Mouse (Mus musculus): ENCODE data around the gene Ydjc. TPM values are rescaled to one million over a fixed set of nuclear protein-coding genes. Genes with fewer than 3 reads are reported as not detected.

Gene Ydjc
- polyA plus RNA-seq, 1 experiment, result 98.3 TPM

DNA sequence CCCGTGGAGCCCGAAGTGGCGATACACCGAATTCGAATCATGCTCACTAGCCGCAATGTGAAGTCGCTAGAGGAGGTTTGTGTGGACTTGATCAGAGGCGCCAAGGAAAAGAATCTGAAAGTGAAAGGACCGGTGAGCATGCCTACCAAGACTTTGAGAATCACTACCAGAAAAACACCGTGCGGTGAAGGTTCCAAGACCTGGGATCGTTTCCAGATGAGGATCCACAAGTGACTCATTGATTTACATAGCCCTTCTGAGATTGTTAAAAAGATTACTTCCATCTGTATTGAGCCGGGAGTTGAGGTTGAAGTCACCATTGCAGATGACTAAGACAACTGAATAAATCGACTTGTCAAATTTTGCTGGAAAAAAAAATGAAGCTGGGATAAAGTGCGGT is 7.1 kb upstream of the Ydjc start:
- TF ChIP-seq GATA1 (IDR thresholded peaks at IDR 0.05; ENCODE audit: low read length), result no peak

DNA sequence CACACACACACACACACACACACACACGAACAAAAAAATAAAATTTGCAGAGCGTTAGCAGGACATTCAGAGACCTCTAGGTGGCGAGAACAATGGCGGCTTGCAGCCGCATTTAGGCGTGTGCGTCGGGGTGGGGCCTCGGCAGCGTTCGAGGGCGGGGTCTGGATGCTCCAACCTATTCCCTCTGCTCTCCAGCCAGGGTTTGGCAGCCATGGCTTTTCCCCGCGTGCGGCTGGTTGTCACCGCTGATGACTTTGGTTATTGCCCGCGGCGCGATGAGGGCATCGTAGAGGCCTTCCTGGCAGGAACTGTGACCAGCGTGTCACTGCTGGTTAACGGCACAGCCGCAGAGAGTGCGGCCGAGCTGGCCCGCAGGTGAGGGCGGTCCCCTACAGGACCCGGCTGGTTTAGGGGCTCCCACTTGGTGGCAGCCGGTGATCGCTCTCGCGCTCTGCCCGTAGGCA is 2.4 kb downstream of the Ydjc start, which contains the start of gene Ccdc116:
TSS of gene Ccdc116 (minus strand) at position 458 of the 464 bp plus-strand sequence.
- no peak for TF ChIP-seq GATA1 (IDR thresholded peaks at IDR 0.05; ENCODE audit: low read length)

GRCm38 (mm10) chr16:17147391-17147929 is 3.0 kb downstream of the Ydjc start:
- no peak for TF ChIP-seq GATA1 (IDR thresholded peaks at IDR 0.05; ENCODE audit: low read length)

GRCm38 (mm10) chr16:17148084-17148483 is 3.7 kb downstream of the Ydjc start:
- no peak for TF ChIP-seq GATA1 (IDR thresholded peaks at IDR 0.05; ENCODE audit: low read length)

- no peak for TF ChIP-seq GATA1 (IDR thresholded peaks at IDR 0.05; ENCODE audit: low read length)
These were observed 6.3 kb downstream of the Ydjc start for GRCm38 (mm10) chr16:17150520-17151258.

- no peak for TF ChIP-seq GATA1 (IDR thresholded peaks at IDR 0.05; ENCODE audit: low read length)
These were observed 7.5 kb downstream of the Ydjc start for GRCm38 (mm10) chr16:17151874-17152273.

- no peak for TF ChIP-seq GATA1 (IDR thresholded peaks at IDR 0.05; ENCODE audit: low read length)
These were observed 9.9 kb downstream of the Ydjc start for GRCm38 (mm10) chr16:17154346-17154745.

- TF ChIP-seq GATA1 (IDR thresholded peaks at IDR 0.05; ENCODE audit: low read length), result no peak
These were observed 22.8 kb downstream of the Ydjc start for GRCm38 (mm10) chr16:17167179-17167578.

DNA sequence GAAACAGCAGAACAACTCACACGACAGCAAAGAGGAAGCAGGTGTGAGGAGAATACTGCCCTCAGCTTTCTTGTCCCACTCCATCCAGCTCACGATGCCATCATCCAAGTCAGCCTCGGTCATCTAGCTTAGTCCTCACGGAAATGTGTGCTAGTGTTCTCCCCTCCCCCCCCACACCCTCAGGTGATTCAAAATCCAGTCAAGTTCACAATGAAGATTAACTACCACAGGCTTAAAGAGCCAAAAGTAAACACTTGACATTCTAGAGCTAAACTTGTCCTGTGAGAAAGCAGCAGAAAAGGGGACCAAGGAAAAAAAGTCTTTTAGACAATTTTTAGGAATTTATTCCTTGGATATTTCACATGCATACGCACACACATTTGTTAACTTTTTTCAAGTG is 23.6 kb downstream of the Ydjc start:
- no peak for TF ChIP-seq GATA1 (IDR thresholded peaks at IDR 0.05; ENCODE audit: low read length)

DNA sequence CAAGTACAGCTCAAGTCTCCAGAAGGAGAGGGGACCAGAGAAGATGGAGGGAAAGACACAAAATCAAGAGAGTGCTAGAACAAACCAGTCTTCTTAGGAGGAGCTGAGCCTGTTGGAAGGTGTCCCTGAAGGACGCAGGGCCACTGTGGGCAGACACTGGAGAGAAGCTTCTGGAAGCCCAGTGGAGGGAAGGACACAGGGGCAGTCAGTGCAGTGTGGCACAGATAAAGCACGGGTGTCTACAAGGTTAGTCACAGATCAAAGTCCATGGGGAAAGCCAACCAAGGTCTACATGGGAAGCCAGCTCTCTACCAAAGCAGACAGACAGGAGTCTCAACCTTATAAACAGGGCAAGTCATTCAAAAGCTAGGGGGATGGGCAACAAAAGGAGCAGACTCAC is 31.3 kb downstream of the Ydjc start:
- no peak for TF ChIP-seq GATA1 (IDR thresholded peaks at IDR 0.05; ENCODE audit: low read length)

DNA sequence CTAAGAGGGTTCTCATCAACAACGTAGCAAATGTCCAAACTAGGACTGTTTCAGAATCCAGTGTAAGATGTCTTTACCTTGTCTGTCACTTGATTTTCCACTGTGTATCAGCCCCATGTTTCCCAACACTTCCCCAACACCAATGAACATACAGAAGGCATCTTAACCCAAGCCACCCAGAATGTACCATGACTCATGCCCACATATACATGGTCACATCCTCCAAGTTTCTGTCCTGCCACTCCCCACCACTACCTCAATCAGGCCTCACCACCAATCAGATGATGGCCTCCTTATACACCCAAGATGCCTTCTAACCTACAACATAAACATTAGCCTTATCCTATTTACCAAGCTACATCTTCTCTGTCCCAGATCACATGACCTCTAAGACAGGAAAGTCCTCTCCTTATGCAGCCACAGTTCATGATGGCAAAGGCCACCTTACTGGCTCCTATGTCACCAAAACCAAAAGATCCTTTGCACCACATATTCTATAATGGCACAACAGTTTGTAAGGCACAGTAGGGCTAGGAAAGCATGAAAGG is 33.3 kb downstream of the Ydjc start:
- TF ChIP-seq GATA1 (IDR thresholded peaks at IDR 0.05; ENCODE audit: low read length), result no peak

DNA sequence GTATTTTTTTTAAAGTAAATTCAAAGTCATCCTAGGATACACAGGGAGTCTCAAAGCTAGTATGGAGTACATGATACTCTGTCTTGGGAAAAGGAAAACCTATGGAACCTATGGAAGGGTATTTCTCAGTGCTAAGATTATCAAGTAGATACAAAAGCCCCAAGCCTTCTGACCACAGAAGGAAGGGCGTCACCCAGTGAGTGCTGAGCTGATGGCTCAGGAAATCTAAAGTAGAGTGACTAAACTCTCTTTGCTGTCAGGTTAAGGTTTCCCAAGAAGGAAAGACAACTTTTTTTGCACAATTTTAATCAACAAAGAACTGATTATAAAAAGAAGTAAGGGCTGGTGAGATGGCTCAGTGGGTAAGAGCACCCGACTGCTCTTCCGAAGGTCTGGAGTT is 35.3 kb downstream of the Ydjc start:
- TF ChIP-seq GATA1 (IDR thresholded peaks at IDR 0.05; ENCODE audit: low read length), result no peak

DNA sequence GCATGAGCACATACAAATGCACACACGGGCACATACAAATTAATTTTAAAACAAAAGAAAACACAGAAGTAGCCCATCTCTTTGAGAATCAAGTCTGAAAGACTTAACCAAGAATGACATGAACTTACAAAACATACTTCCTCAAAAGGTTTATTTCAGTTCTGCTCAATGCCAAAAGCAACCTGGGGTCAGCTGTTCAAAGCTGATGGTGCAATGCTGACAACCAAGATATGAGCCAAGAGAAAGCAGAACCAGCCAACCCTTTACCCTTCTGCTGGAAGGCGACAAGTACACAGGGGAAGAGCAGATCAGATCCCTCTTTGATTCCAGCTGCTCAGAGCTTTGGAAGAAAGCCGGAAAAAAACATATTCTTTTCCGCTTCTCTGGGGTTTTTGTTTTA is 37.0 kb downstream of the Ydjc start:
- no peak for TF ChIP-seq GATA1 (IDR thresholded peaks at IDR 0.05; ENCODE audit: low read length)

DNA sequence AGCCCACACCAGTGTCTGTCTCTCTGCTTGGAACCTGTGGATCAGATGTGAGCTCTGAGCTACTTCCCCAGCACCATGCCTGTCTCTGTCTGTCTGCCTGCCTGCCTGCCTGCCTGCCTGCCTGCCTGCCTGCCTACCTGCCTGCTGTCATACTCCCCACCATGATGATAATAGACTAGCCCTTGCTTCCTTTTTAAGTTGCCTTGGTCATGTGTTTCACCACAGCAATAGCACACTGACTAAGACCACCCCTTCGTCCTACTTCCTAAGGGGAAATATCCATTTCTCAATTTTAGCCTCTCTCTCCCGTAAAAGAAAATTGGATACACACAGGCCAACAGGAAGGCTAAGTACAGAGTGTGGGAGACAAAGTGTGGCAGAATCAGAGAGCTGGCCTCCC is 37.7 kb downstream of the Ydjc start:
- TF ChIP-seq GATA1 (IDR thresholded peaks at IDR 0.05; ENCODE audit: low read length), result no peak

DNA sequence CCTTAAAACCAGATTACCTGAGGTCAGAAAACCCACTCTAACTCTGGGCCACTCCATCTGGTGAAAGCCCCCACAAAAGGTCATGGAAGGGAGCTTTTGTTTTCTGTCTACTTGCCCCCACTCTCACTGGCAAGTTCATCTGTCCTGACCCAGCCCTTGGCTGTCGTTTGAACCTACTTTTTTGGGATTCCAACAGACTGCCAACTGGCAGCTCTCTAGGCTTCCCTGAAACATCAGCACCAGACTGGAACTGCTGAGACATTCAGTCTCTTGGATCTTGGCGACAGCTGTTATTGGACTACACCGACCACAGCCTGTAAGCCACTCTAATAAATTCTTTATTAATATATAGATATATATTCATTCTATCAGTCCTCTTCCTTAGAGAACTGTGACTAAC is 38.6 kb downstream of the Ydjc start:
- no peak for TF ChIP-seq GATA1 (IDR thresholded peaks at IDR 0.05; ENCODE audit: low read length)

- no peak for TF ChIP-seq GATA1 (IDR thresholded peaks at IDR 0.05; ENCODE audit: low read length)
These were observed 41.1 kb downstream of the Ydjc start for GRCm38 (mm10) chr16:17185475-17185874.

DNA sequence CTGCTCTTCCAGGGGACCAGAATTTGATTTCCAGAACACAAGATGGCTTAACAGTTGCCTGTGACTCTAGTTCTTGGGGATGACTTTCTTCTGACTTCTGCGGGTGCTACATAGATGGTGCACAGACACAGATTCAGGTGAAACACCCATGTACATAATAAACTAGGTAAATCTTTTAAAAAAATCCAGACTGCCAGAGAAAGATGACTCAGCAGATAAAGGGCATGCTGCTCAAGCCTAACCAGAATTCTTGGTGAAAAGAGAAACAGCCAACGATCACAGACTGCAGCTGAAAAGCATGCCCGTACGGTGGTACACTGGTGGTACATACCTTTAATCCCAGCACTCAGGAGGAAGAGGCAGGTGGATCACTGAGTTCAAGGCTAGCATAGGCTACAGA is 49.4 kb downstream of the Ydjc start:
- TF ChIP-seq GATA1 (IDR thresholded peaks at IDR 0.05; ENCODE audit: low read length), result no peak
